Mouse (Mus musculus) testis, adult 2 months (tissue): Measurements from ENCODE around the gene Nbeal2.

ENCODE experiments used
- CTCF ChIP-seq: fragments of 200-500 bp; IDR thresholded peaks from 2 replicates; pipeline ENCODE4 v1.5.1; 2012; ENCODE audit warnings: low read depth, mild to moderate bottlenecking, inconsistent platforms, low read length, moderate library complexity; ENCODE audit not compliant: control insufficient read depth, insufficient read depth, insufficient replicate concordance
- POLR2A ChIP-seq: fragments of 200-500 bp; IDR thresholded peaks from 2 replicates; pipeline ENCODE4 v1.6.1; 2012; ENCODE audit warnings: low read depth, mild to moderate bottlenecking, inconsistent platforms, low read length, moderate library complexity; ENCODE audit not compliant: control insufficient read depth

DNA sequence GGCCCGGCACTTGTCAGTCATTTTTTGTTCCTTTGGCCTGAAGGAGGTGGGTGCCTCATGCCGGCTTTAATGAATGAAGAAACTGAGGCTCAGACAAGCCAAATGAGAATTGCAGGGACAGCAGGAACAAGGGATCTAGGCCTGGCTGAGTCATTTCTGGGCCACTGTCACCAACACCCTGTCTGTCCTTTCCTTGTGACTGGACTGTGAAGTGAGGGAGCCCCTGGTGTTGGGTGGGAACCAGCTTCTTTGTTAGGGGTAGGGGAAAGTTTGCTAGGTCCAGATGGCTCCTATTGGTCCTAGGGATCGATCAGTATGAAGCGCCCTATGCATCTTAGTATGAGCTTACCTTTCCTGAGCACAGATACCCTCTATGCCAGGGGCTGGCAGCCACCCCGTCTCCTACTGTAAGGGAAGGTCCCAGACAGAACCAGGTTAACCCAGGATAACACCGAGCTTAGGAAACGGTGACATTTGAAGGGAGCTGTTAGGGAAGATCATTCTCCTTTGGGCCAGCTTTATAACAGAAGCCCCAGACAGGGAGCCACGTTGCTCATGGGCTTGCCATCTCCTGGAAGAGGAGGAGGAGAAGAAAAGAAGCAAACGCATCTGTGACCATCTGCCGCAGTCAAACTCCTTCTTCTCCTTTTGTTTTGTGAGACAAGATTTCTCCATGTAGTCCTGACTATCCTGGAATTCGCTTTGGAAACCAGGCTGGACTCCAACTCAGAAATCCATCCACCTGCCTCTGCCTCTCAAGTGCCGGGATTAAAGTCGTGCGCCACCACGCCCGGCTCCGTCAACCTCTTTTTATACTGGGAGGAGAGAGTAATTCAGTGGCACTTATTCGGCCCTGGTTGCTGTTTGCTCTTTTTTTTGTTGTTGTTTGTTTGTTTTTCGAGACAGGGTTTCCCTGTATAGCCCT, 1.0 kb upstream of the Nbeal2 start:
- TF ChIP-seq CTCF = no peak
- TF ChIP-seq POLR2A = no peak
